Mouse (Mus musculus): Measurements from ENCODE around the gene Mfap1b.
"Not testable (repeated sequence)": the region's sequence is repeated elsewhere in the genome, so short reads cannot be mapped to it uniquely, and the experiment has no call there.

The Mfap1b gene

DNA sequence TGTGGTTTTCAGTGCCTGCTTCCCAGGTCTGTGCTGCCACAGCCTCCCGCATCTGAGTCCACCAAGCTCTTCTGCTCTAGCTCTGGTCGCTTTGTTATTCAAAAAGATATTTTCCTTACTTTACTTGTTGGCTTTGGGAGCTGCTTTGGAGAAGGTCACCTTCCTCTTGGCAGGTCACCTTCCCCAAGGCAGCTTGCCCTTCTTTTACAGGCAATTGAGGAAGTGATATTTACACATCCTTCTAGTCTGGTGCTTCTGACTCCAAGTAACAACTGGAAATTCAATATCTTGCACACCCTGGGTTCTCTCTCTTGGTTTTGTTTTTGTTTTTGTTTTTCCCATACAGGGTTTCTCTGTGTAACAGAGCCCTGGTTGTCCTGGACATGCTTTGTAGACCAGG is 10.5 kb upstream of the Mfap1b start:
- not testable (repeated sequence) for H3K36me3 ChIP-seq (ENCODE audit: control insufficient read depth, insufficient read depth, low read length, poor library complexity, severe bottlenecking); DNase-seq (ENCODE audit: low read depth, low spot score); H3K27me3 ChIP-seq (ENCODE audit: control insufficient read depth, insufficient read depth, low read length, poor library complexity, severe bottlenecking)

- Histone ChIP-seq H3K27me3 (ENCODE audit: control insufficient read depth, insufficient read depth, low read length, poor library complexity, severe bottlenecking) (no peaks in the 10 kb centered on the region), H3K36me3 (ENCODE audit: control insufficient read depth, insufficient read depth, low read length, poor library complexity, severe bottlenecking) (no peaks in the 10 kb centered on the region)
- DNase-seq (ENCODE audit: low read depth, low spot score): no peak
Measured at GRCm38 (mm10) chr2:121483576-121483975, 9.7 kb upstream of the Mfap1b start.

DNA sequence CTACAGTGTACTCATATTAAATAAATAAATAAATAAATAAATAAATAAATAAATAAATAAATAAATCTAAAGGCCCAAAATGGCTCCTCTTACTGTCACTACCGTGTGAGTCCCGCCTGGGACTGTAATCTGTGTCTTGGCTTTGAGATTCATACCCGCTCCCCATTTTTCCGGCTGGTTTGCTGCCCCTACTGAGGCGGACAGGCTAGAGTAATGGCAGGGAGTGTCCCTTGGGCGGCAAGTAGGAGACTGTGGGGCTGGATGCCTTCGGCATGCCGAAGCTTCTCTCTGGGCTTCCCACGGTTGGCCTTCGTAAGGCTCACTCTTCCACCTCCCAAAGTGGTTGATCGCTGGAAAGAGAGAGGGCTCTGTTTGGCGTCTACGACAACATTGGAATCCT is 7.0 kb upstream of the Mfap1b start:
- not testable (repeated sequence) for DNase-seq (ENCODE audit: low read depth, low spot score); H3K36me3 ChIP-seq (ENCODE audit: control insufficient read depth, insufficient read depth, low read length, poor library complexity, severe bottlenecking); H3K27me3 ChIP-seq (ENCODE audit: control insufficient read depth, insufficient read depth, low read length, poor library complexity, severe bottlenecking)

DNA sequence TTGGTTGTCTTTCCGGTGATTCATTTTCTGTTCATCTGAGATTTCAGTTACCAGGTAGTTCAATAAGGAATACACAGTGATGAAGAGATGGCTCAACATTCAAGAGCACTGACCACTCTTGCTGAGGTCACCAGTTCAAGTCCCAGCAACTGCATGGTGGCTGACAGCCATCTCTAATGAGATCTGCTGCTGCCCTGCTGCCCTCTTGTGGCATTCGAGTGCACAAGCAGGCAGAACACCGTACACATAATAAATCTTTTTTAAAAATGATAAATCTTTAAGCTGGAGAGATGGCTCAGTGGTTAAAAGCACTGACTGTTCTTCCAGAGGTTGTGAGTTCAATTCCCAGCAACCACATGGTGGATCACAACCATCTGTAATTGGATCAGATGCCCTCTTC is 6.6 kb upstream of the Mfap1b start:
- H3K27me3 ChIP-seq (ENCODE audit: control insufficient read depth, insufficient read depth, low read length, poor library complexity, severe bottlenecking): no peaks in the 10 kb centered on the region
- H3K36me3 ChIP-seq (ENCODE audit: control insufficient read depth, insufficient read depth, low read length, poor library complexity, severe bottlenecking): no peaks in the 10 kb centered on the region
- DNase-seq (ENCODE audit: low read depth, low spot score): peak; percentile 71

DNA sequence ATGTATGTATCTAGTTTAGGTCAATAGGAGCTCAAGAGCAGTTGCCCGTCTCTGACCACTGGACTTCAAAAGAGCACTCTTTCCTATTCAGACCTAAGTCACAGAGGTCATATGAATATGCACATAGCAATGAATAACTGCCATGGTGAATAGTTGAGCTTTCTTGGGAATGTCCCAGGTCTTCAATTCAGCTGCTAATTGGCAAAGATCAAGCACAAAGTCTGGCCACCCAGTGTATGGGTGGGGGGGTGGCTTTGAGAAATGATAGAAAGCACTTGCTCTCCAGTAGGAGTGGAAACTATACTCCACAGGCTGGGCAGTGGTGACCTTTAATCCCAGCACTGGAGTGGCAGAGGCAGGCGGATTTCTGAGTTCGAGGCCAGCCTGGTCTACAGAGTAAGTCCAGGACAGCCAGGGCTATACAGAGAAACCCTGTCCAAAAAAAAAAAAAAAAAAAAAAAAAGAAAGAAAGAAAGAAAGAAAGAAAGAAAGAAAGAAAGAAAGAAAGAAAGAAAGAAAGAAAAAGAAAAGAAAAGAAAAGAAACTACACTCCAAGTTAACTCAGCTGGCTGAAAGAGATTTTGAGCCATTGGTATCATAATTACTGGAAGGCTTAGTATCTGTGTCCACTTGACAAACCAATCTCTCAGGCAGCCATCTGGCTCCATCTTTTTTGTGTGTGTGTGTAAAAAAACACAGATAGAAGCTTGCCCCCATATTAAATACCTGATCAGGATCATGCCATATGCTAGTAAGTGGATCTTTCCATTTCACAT is 3.8 kb upstream of the Mfap1b start:
- DNase-seq (ENCODE audit: low read depth, low spot score): no peak
- Histone ChIP-seq H3K36me3 (ENCODE audit: control insufficient read depth, insufficient read depth, low read length, poor library complexity, severe bottlenecking) (no peaks in the 10 kb centered on the region), H3K27me3 (ENCODE audit: control insufficient read depth, insufficient read depth, low read length, poor library complexity, severe bottlenecking) (no peaks in the 10 kb centered on the region)

- not testable (repeated sequence) for H3K36me3 ChIP-seq (ENCODE audit: control insufficient read depth, insufficient read depth, low read length, poor library complexity, severe bottlenecking); H3K27me3 ChIP-seq (ENCODE audit: control insufficient read depth, insufficient read depth, low read length, poor library complexity, severe bottlenecking); DNase-seq (ENCODE audit: low read depth, low spot score)
Measured at GRCm38 (mm10) chr2:121475306-121475705, 1.4 kb upstream of the Mfap1b start.

DNA sequence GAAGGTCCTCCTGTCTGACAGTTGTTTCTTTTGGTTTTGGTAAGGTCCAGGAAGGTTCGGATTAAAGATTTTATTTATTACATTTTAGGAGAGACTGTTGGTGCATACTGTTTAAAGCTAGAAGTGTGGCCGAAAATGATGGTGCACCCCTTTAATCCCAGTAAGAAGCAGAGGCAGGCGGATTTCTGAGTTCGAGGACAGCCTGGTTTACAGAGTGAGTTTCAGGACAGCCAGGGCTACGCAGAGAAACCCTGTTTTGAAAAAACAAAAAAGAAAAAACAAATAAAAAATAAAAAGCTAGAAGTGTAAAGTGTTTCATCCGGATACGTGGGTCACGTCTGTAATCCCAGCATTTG is 291 bp upstream of the Mfap1b start:
- H3K27me3 ChIP-seq (ENCODE audit: control insufficient read depth, insufficient read depth, low read length, poor library complexity, severe bottlenecking): no peaks in the 10 kb centered on the region
- no peaks in the 10 kb centered on the region for H3K36me3 ChIP-seq (ENCODE audit: control insufficient read depth, insufficient read depth, low read length, poor library complexity, severe bottlenecking)
- DNase-seq (ENCODE audit: low read depth, low spot score): no peak

- H3K36me3 ChIP-seq (ENCODE audit: control insufficient read depth, insufficient read depth, low read length, poor library complexity, severe bottlenecking); H3K27me3 ChIP-seq (ENCODE audit: control insufficient read depth, insufficient read depth, low read length, poor library complexity, severe bottlenecking); DNase-seq (ENCODE audit: low read depth, low spot score): not testable (repeated sequence)
Measured at GRCm38 (mm10) chr2:121472783-121473182, 1.1 kb downstream of the Mfap1b start.

- not testable (repeated sequence) for DNase-seq (ENCODE audit: low read depth, low spot score); H3K27me3 ChIP-seq (ENCODE audit: control insufficient read depth, insufficient read depth, low read length, poor library complexity, severe bottlenecking); H3K36me3 ChIP-seq (ENCODE audit: control insufficient read depth, insufficient read depth, low read length, poor library complexity, severe bottlenecking)
Measured at GRCm38 (mm10) chr2:121468982-121469381, 4.9 kb downstream of the Mfap1b start.

DNA sequence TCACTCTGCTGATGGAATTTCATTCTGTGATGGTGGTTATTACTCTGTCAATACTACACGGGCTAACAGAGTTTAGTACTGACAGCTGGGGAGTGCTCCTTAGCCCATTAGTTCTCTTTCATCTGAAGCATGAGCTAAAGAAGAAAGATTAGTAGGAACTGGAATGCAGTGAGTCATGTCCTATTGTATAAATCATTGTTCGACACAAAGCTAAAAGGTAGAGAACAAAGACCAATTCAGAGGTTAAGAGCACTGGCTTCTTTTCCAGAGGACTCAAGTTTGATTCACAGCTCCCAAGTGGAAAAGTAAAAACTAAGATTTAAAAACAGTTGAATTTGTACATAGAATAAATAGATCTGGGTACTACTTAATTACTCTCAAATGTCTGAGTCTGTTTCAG is 13.8 kb downstream of the Mfap1b start:
- no peak for DNase-seq (ENCODE audit: low read depth, low spot score)
- Histone ChIP-seq H3K27me3 (ENCODE audit: control insufficient read depth, insufficient read depth, low read length, poor library complexity, severe bottlenecking) (no peaks in the 10 kb centered on the region), H3K36me3 (ENCODE audit: control insufficient read depth, insufficient read depth, low read length, poor library complexity, severe bottlenecking) (peaks cover 2% of the 10 kb centered on the region; the same call in 1 of the 2 replicates)

DNA sequence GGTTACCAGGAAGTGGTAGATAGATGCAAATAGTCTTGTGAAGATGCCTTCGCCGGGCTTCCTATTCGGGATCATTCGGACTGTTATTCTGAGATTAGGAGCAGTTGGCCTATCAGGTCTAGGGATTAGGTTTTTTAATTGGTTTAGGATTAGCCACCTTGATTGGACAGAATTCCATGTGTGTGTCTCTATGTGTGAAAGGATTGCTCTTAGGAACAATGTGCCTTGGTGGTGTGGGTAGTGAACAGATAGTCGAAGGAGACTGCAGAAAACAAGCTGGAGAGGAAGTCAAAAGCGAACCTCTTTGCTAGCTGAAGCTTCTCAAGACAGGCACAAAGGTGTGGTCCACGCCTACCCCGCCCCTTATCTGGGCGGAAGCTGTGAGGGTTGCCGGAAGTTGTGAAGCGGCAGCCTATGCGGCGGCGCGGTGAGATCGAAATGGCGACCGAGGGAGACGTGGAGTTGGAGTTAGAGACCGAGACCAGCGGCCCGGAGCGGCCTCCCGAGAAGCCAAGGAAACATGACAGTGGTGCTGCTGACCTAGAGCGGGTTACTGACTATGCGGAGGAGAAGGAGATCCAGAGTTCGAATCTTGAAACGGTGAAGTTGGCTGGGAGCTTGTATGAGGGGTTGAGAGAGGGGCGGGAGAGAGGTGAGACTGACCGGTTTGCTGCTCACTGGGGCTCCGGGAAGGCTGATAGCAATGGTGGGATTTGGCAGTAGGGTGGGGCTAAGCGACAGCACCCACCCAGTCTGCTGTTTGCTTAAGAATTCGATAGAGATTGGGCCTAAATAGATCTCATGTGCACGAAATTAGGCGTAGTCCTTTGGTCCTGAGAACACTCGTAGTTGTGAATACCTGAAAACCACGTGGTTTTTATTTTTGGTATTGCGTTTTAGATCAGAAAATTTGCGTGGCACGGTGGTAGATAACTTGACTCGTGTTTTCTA is 16.9 kb downstream of the Mfap1b start, which contains the start of gene Serinc4:
Serinc4 (minus strand) TSS at position 90 of the 951 bp plus-strand sequence.
- no peaks in the 10 kb centered on the region for H3K27me3 ChIP-seq (ENCODE audit: control insufficient read depth, insufficient read depth, low read length, poor library complexity, severe bottlenecking)

GRCm38 (mm10) chr2:121455534-121455933 is 18.3 kb downstream of the Mfap1b start:
- no peaks in the 10 kb centered on the region for H3K27me3 ChIP-seq (ENCODE audit: control insufficient read depth, insufficient read depth, low read length, poor library complexity, severe bottlenecking)
- peaks cover 6% of the 10 kb centered on the region for H3K36me3 ChIP-seq (ENCODE audit: control insufficient read depth, insufficient read depth, low read length, poor library complexity, severe bottlenecking)
- no peak for DNase-seq (ENCODE audit: low read depth, low spot score)

More for the DNA sequence above, 16.9 kb downstream of the Mfap1b start, which contains the start of gene Serinc4:
- H3K36me3 ChIP-seq (ENCODE audit: control insufficient read depth, insufficient read depth, low read length, poor library complexity, severe bottlenecking): peaks cover 2% of the 10 kb centered on the region; the same call in 1 of the 2 replicates
- DNase-seq (ENCODE audit: low read depth, low spot score): peak; percentile 92

- no peaks in the 10 kb centered on the region for H3K27me3 ChIP-seq (ENCODE audit: control insufficient read depth, insufficient read depth, low read length, poor library complexity, severe bottlenecking)
- H3K36me3 ChIP-seq (ENCODE audit: control insufficient read depth, insufficient read depth, low read length, poor library complexity, severe bottlenecking): peaks cover 6% of the 10 kb centered on the region
- DNase-seq (ENCODE audit: low read depth, low spot score): no peak
Measured at GRCm38 (mm10) chr2:121453917-121454316, 19.9 kb downstream of the Mfap1b start.

GRCm38 (mm10) chr2:121452990-121453389 is 20.9 kb downstream of the Mfap1b start, which contains the start of gene Hypk:
Gene Hypk, plus strand, starts transcription at chr2:121453290.
- peaks cover 5% of the 10 kb centered on the region; the same call in 1 of the 2 replicates for H3K36me3 ChIP-seq (ENCODE audit: control insufficient read depth, insufficient read depth, low read length, poor library complexity, severe bottlenecking)
- DNase-seq (ENCODE audit: low read depth, low spot score): no peak
- H3K27me3 ChIP-seq (ENCODE audit: control insufficient read depth, insufficient read depth, low read length, poor library complexity, severe bottlenecking): no peaks in the 10 kb centered on the region

GRCm38 (mm10) chr2:121452361-121452760 is 21.5 kb downstream of the Mfap1b start:
- DNase-seq (ENCODE audit: low read depth, low spot score): no peak
- H3K27me3 ChIP-seq (ENCODE audit: control insufficient read depth, insufficient read depth, low read length, poor library complexity, severe bottlenecking): no peaks in the 10 kb centered on the region
- peaks cover 5% of the 10 kb centered on the region; the same call in 1 of the 2 replicates for H3K36me3 ChIP-seq (ENCODE audit: control insufficient read depth, insufficient read depth, low read length, poor library complexity, severe bottlenecking)

Data from splenic B cell, adult 2 months (primary cell).